Mouse (Mus musculus): ENCODE measurements around the gene Ano6.
A peak's percentile ranks its signal among the peaks of the same experiment; 100 is the strongest.

Ano6 gene

GRCm38 (mm10) chr15:95890368-95890767 lies 99.7 kb downstream of the Ano6 start:
- DNase-seq (ENCODE audit: low spot score in 2 of 2) = no peak

- DNase-seq (ENCODE audit: low spot score in 2 of 2) = no peak
These were observed 101.5 kb downstream of the Ano6 start for GRCm38 (mm10) chr15:95892171-95892570.

GRCm38 (mm10) chr15:95892929-95893328 lies 102.3 kb downstream of the Ano6 start:
- no peak for DNase-seq (ENCODE audit: low spot score in 2 of 2)

GRCm38 (mm10) chr15:95895699-95896098 lies 105.1 kb downstream of the Ano6 start:
- DNase-seq (ENCODE audit: low spot score in 2 of 2) = no peak

GRCm38 (mm10) chr15:95897653-95898052 lies 107.0 kb downstream of the Ano6 start:
- DNase-seq (ENCODE audit: low spot score in 2 of 2) = no peak

- no peak for DNase-seq (ENCODE audit: low spot score in 2 of 2)
These were observed 107.8 kb downstream of the Ano6 start for GRCm38 (mm10) chr15:95898438-95898837.

GRCm38 (mm10) chr15:95902396-95902795 lies 111.8 kb downstream of the Ano6 start:
- no peak for DNase-seq (ENCODE audit: low spot score in 2 of 2)

- no peak for DNase-seq (ENCODE audit: low spot score in 2 of 2)
These were observed 113.6 kb downstream of the Ano6 start for GRCm38 (mm10) chr15:95904247-95904646.

GRCm38 (mm10) chr15:95906017-95906749 lies 115.5 kb downstream of the Ano6 start:
- no peak for DNase-seq (ENCODE audit: low spot score in 2 of 2)

- DNase-seq (ENCODE audit: low spot score in 2 of 2) = no peak
These were observed 116.2 kb downstream of the Ano6 start for GRCm38 (mm10) chr15:95906891-95907290.

GRCm38 (mm10) chr15:95907337-95907736 lies 116.7 kb downstream of the Ano6 start:
- DNase-seq (ENCODE audit: low spot score in 2 of 2) = peak; percentile 47 to 70

- DNase-seq (ENCODE audit: low spot score in 2 of 2) = no peak
These were observed 117.3 kb downstream of the Ano6 start for GRCm38 (mm10) chr15:95907909-95908308.

GRCm38 (mm10) chr15:95910099-95910780 lies 119.6 kb downstream of the Ano6 start:
- no peak for DNase-seq (ENCODE audit: low spot score in 2 of 2)

- DNase-seq (ENCODE audit: low spot score in 2 of 2) = no peak
These were observed 124.3 kb downstream of the Ano6 start for GRCm38 (mm10) chr15:95914963-95915362.

GRCm38 (mm10) chr15:95915477-95915876 lies 124.8 kb downstream of the Ano6 start:
- DNase-seq (ENCODE audit: low spot score in 2 of 2) = no peak

GRCm38 (mm10) chr15:95917330-95917729 lies 126.7 kb downstream of the Ano6 start:
- no peak for DNase-seq (ENCODE audit: low spot score in 2 of 2)

GRCm38 (mm10) chr15:95920047-95920446 lies 129.4 kb downstream of the Ano6 start:
- peak in 1 of 2 experiments; percentile 34 for DNase-seq (ENCODE audit: low spot score in 2 of 2)

GRCm38 (mm10) chr15:95921072-95921471 lies 130.4 kb downstream of the Ano6 start:
- no peak for DNase-seq (ENCODE audit: low spot score in 2 of 2)

- DNase-seq (ENCODE audit: low spot score in 2 of 2) = no peak
These were observed 131.0 kb downstream of the Ano6 start for GRCm38 (mm10) chr15:95921639-95922038.

- no peak for DNase-seq (ENCODE audit: low spot score in 2 of 2)
These were observed 131.9 kb downstream of the Ano6 start for GRCm38 (mm10) chr15:95922558-95922957.

- no peak for DNase-seq (ENCODE audit: low spot score in 2 of 2)
These were observed 134.8 kb downstream of the Ano6 start for GRCm38 (mm10) chr15:95925334-95925986.

GRCm38 (mm10) chr15:95929087-95929486 lies 138.4 kb downstream of the Ano6 start:
- DNase-seq (ENCODE audit: low spot score in 2 of 2) = no peak

All from frontal cortex, postnatal 36 days (tissue).